Mouse (Mus musculus) intestine, embryonic 16.5 days (tissue): Measurements from ENCODE around the gene Itpr1. TPM values are rescaled to one million over a fixed set of nuclear protein-coding genes. Genes with fewer than 3 reads are reported as not detected.

Experiments
- ATAC-seq: fragments of 200-750 bp; cut with Nextera tagmentation; 2 replicates; pipeline ENCODE4 v1.8.0; 2017; ENCODE audit warnings: moderate TSS enrichment, moderate library complexity
- H3K27ac ChIP-seq: fragments of 300-500 bp; sonication (generic); 2 replicates; pipeline ENCODE4 v1.5.1; 2014; ENCODE audit warnings: mild to moderate bottlenecking, low read length
- H3K27me3 ChIP-seq: fragments of 300-500 bp; sonication (generic); replicated peaks from 2 replicates; pipeline ENCODE4 v1.6.1; 2014; ENCODE audit warnings: low read length, control low read depth, mixed read lengths; ENCODE audit not compliant: control insufficient read depth, insufficient read depth
- H3K36me3 ChIP-seq: fragments of 300-500 bp; sonication (generic); 2 replicates; pipeline ENCODE4 v1.6.1; 2014; ENCODE audit warnings: low read length, control low read depth; ENCODE audit not compliant: control insufficient read depth, insufficient read depth
- H3K4me1 ChIP-seq: fragments of 300-500 bp; sonication (generic); 2 replicates; pipeline ENCODE4 v1.6.1; 2014; ENCODE audit warnings: low read length, control low read depth, mixed read lengths; ENCODE audit not compliant: control insufficient read depth, insufficient read depth
- H3K4me2 ChIP-seq: fragments of 300-500 bp; sonication (generic); 2 replicates; pipeline ENCODE4 v1.6.1; 2014; ENCODE audit warnings: low read depth, low read length, control low read depth
- H3K4me3 ChIP-seq: fragments of 300-500 bp; sonication (generic); 2 replicates; pipeline ENCODE4 v1.5.1; 2014; ENCODE audit warnings: mild to moderate bottlenecking, low read length
- H3K9ac ChIP-seq: fragments of 300-500 bp; sonication (generic); 2 replicates; pipeline ENCODE4 v1.6.1; 2014; ENCODE audit warnings: low read depth, low read length
- H3K9me3 ChIP-seq: fragments of 300-500 bp; sonication (generic); 2 replicates; pipeline ENCODE4 v1.6.1; 2016; ENCODE audit warnings: low read length, control low read depth; ENCODE audit not compliant: control insufficient read depth
- WGBS: fragments of 180-500 bp; shearing (Covaris S2); extraction: QIAGEN DNeasy Blood & Tissue Kit; methylation state at CpG from one replicate; pipeline ENCODE4 v1.1.7; 2014; 5-methylcytosine and 5-hydroxymethylcytosine counted together
- polyA plus RNA-seq: library from polyadenylated mRNA; unstranded; fragments of >200 nt; fragmentation: Nextera tagmentation; extraction: Ambion mirVana; gene quantifications from 2 replicates; pipeline ENCODE4 v1.2.1, GENCODE M21; 2015

The Itpr1 gene
- polyA plus RNA-seq, 1 experiment from 2014 or later: 5.9 TPM

GRCm38 (mm10) chr6:108222875-108223274, 10.0 kb downstream of the Itpr1 start:
- 90% methylated on average over 5 of the region's 5 CpGs for WGBS
- Histone ChIP-seq H3K4me1 (no peaks in the 10 kb centered on the region), H3K4me2 (no peak overlapping the region), H3K36me3 (no peaks in the 10 kb centered on the region), H3K27ac (no peak overlapping the region), H3K4me3 (no peak overlapping the region), H3K9me3 (no peaks in the 10 kb centered on the region), H3K27me3 (no peaks in the 10 kb centered on the region), H3K9ac (no peak overlapping the region)
- ATAC-seq: no peak

- H3K9me3 ChIP-seq: no peaks in the 10 kb centered on the region
- no peak overlapping the region for H3K27ac ChIP-seq
- H3K9ac ChIP-seq: no peak overlapping the region
- H3K4me3 ChIP-seq: no peak overlapping the region
- no peaks in the 10 kb centered on the region for H3K36me3 ChIP-seq
- ATAC-seq: no peak
- H3K4me2 ChIP-seq: no peak overlapping the region
- H3K4me1 ChIP-seq: no peaks in the 10 kb centered on the region
- H3K27me3 ChIP-seq: no peaks in the 10 kb centered on the region
- WGBS: 93% methylated on average over 4 of the region's 4 CpGs
Observed at GRCm38 (mm10) chr6:108224361-108224760, 11.5 kb downstream of the Itpr1 start.

GRCm38 (mm10) chr6:108225027-108225426, 12.1 kb downstream of the Itpr1 start:
- ATAC-seq: no peak
- no peaks in the 10 kb centered on the region for H3K36me3 ChIP-seq
- no peak overlapping the region for H3K9ac ChIP-seq
- H3K4me3 ChIP-seq: no peak overlapping the region
- no peaks in the 10 kb centered on the region for H3K4me1 ChIP-seq
- H3K9me3 ChIP-seq: no peaks in the 10 kb centered on the region
- WGBS: 71% methylated on average over 2 of the region's 2 CpGs
- H3K27ac ChIP-seq: no peak overlapping the region
- no peak overlapping the region for H3K4me2 ChIP-seq
- H3K27me3 ChIP-seq: no peaks in the 10 kb centered on the region

GRCm38 (mm10) chr6:108226230-108226629, 13.3 kb downstream of the Itpr1 start:
- Histone ChIP-seq H3K4me1 (no peaks in the 10 kb centered on the region), H3K4me3 (no peak overlapping the region), H3K9me3 (no peaks in the 10 kb centered on the region), H3K9ac (no peak overlapping the region), H3K36me3 (no peaks in the 10 kb centered on the region), H3K27me3 (no peaks in the 10 kb centered on the region), H3K27ac (no peak overlapping the region), H3K4me2 (no peak overlapping the region)
- no peak for ATAC-seq
- WGBS: 62% methylated on average over 7 of the region's 7 CpGs

- H3K4me2 ChIP-seq: no peak overlapping the region
- no peaks in the 10 kb centered on the region; the same call in 1 of the 2 replicates for H3K4me1 ChIP-seq
- no peak for ATAC-seq
- WGBS: 89% methylated on average over 6 of the region's 6 CpGs
- H3K9me3 ChIP-seq: no peaks in the 10 kb centered on the region
- no peaks in the 10 kb centered on the region for H3K36me3 ChIP-seq
- no peaks in the 10 kb centered on the region for H3K27me3 ChIP-seq
- no peak overlapping the region for H3K27ac ChIP-seq
- H3K9ac ChIP-seq: no peak overlapping the region
- H3K4me3 ChIP-seq: no peak overlapping the region
Observed at GRCm38 (mm10) chr6:108227461-108227860, 14.6 kb downstream of the Itpr1 start.

- no peak for ATAC-seq
- Histone ChIP-seq H3K4me2 (no peak overlapping the region), H3K4me1 (peaks cover 1% of the 10 kb centered on the region; the same call in 1 of the 2 replicates), H3K9ac (no peak overlapping the region), H3K36me3 (no peaks in the 10 kb centered on the region), H3K27ac (no peak overlapping the region), H3K27me3 (no peaks in the 10 kb centered on the region), H3K9me3 (no peaks in the 10 kb centered on the region), H3K4me3 (no peak overlapping the region)
- WGBS: 72% methylated on average over 6 of the region's 6 CpGs
Observed at GRCm38 (mm10) chr6:108228048-108228447, 15.2 kb downstream of the Itpr1 start.

- Histone ChIP-seq H3K27ac (no peak overlapping the region), H3K4me1 (peaks cover 6% of the 10 kb centered on the region; the same call in 1 of the 2 replicates), H3K4me3 (no peak overlapping the region), H3K36me3 (no peaks in the 10 kb centered on the region), H3K9me3 (no peaks in the 10 kb centered on the region), H3K27me3 (no peaks in the 10 kb centered on the region), H3K4me2 (no peak overlapping the region), H3K9ac (no peak overlapping the region)
- no peak for ATAC-seq
- WGBS: 26% methylated on average over 2 of the region's 2 CpGs
Observed at GRCm38 (mm10) chr6:108228601-108229000, 15.7 kb downstream of the Itpr1 start.

- Histone ChIP-seq H3K36me3 (no peaks in the 10 kb centered on the region), H3K9me3 (no peaks in the 10 kb centered on the region), H3K4me2 (no peak overlapping the region), H3K27ac (no peak overlapping the region), H3K27me3 (no peaks in the 10 kb centered on the region), H3K9ac (no peak overlapping the region), H3K4me1 (peaks cover 8% of the 10 kb centered on the region; the same call in 1 of the 2 replicates), H3K4me3 (no peak overlapping the region)
- no peak for ATAC-seq
- 90% methylated on average over 3 of the region's 3 CpGs for WGBS
Observed at GRCm38 (mm10) chr6:108230608-108231007, 17.7 kb downstream of the Itpr1 start.

GRCm38 (mm10) chr6:108231892-108232710, 19.2 kb downstream of the Itpr1 start:
- H3K36me3 ChIP-seq: no peaks in the 10 kb centered on the region
- H3K27ac ChIP-seq: no peak overlapping the region
- H3K4me3 ChIP-seq: no peak overlapping the region
- no peak overlapping the region for H3K9ac ChIP-seq
- peaks cover 13% of the 10 kb centered on the region for H3K4me1 ChIP-seq
- no peak overlapping the region for H3K4me2 ChIP-seq
- WGBS: 72% methylated on average over 11 of the region's 11 CpGs
- no peaks in the 10 kb centered on the region for H3K27me3 ChIP-seq
- no peak for ATAC-seq
- H3K9me3 ChIP-seq: no peaks in the 10 kb centered on the region
